Mouse (Mus musculus): Measurements from ENCODE around the gene Cntf. TPM values are rescaled to one million over a fixed set of nuclear protein-coding genes. Genes with fewer than 3 reads are reported as not detected.

Cntf gene
- polyA plus RNA-seq, 1 experiment from 2014 or later = 0.69 TPM

Other genes starting within 250 kb of the Cntf start
- gene Fam111a, start 219.9 kb downstream of the Cntf start, polyA plus RNA-seq (2015; fragmentation: Nextera tagmentation; extraction: Ambion mirVana) = 29.6 and 41.6 TPM in 2 replicates
- 1.5 and 1.8 TPM in 2 replicates for gene Gm4952, start 165.7 kb downstream of the Cntf start, polyA plus RNA-seq (2015; fragmentation: Nextera tagmentation; extraction: Ambion mirVana)
- 0.16 and 0.23 TPM in 2 replicates for gene Glyat, start 132.3 kb downstream of the Cntf start, polyA plus RNA-seq (2015; fragmentation: Nextera tagmentation; extraction: Ambion mirVana)
- gene Olfr1442, start 95.2 kb downstream of the Cntf start, polyA plus RNA-seq (2015; fragmentation: Nextera tagmentation; extraction: Ambion mirVana) = not detected in 2 replicates
- not detected in 2 replicates for gene Olfr1443, start 87.5 kb downstream of the Cntf start, polyA plus RNA-seq (2015; fragmentation: Nextera tagmentation; extraction: Ambion mirVana)
- 1.5 and 1.7 TPM in 2 replicates for gene Keg1, start 69.8 kb downstream of the Cntf start, polyA plus RNA-seq (2015; fragmentation: Nextera tagmentation; extraction: Ambion mirVana)
- gene Zfp91, start 30.5 kb upstream of the Cntf start, polyA plus RNA-seq (2015; fragmentation: Nextera tagmentation; extraction: Ambion mirVana) = 8.4 and 9.2 TPM in 2 replicates
- gene Lpxn, start 30.6 kb upstream of the Cntf start, polyA plus RNA-seq (2015; fragmentation: Nextera tagmentation; extraction: Ambion mirVana) = 1.5 and 2.0 TPM in 2 replicates
- not detected in 2 replicates for gene Gm5244, start 81.0 kb upstream of the Cntf start, polyA plus RNA-seq (2015; fragmentation: Nextera tagmentation; extraction: Ambion mirVana)
- gene Olfr1444, start 91.7 kb upstream of the Cntf start, polyA plus RNA-seq (2015; fragmentation: Nextera tagmentation; extraction: Ambion mirVana) = not detected in 2 replicates
- not detected in 2 replicates for gene Olfr1445, start 118.2 kb upstream of the Cntf start, polyA plus RNA-seq (2015; fragmentation: Nextera tagmentation; extraction: Ambion mirVana)
- gene Olfr1446, start 127.9 kb upstream of the Cntf start, polyA plus RNA-seq (2015; fragmentation: Nextera tagmentation; extraction: Ambion mirVana) = not detected in 2 replicates
- not detected in 2 replicates for gene Olfr1447, start 138.1 kb upstream of the Cntf start, polyA plus RNA-seq (2015; fragmentation: Nextera tagmentation; extraction: Ambion mirVana)
- gene Olfr1448, start 158.8 kb upstream of the Cntf start, polyA plus RNA-seq (2015; fragmentation: Nextera tagmentation; extraction: Ambion mirVana) = not detected in 2 replicates
- not detected in 2 replicates for gene Olfr1449, start 165.2 kb upstream of the Cntf start, polyA plus RNA-seq (2015; fragmentation: Nextera tagmentation; extraction: Ambion mirVana)
- not detected in 2 replicates for gene Olfr1450, start 184.6 kb upstream of the Cntf start, polyA plus RNA-seq (2015; fragmentation: Nextera tagmentation; extraction: Ambion mirVana)
- not detected in 2 replicates for gene Olfr1451, start 229.4 kb upstream of the Cntf start, polyA plus RNA-seq (2015; fragmentation: Nextera tagmentation; extraction: Ambion mirVana)

Data from liver, embryonic 13.5 days (tissue).